Mouse (Mus musculus) induced T-regulatory cell, adult 2 months (primary cell): Measurements from ENCODE around the gene Caap1.

Experiments used
- DNase-seq: peaks from one replicate; pipeline ENCODE4 v3.0.0-alpha.2; 2012; ENCODE audit warnings: low read depth

Caap1 gene

GRCm38 (mm10) chr4:94476749-94477399 lies 79.7 kb downstream of the Caap1 start:
- peak; percentile 21 for DNase-seq

- DNase-seq = no peak
These were observed 83.3 kb downstream of the Caap1 start for GRCm38 (mm10) chr4:94473286-94473685.

- no peak for DNase-seq
These were observed 97.2 kb downstream of the Caap1 start for GRCm38 (mm10) chr4:94459424-94459823.

GRCm38 (mm10) chr4:94454857-94455256 lies 101.7 kb downstream of the Caap1 start:
- no peak for DNase-seq
